Mouse (Mus musculus): Measurements from ENCODE around the gene Mum1. TPM values are rescaled to one million over a fixed set of nuclear protein-coding genes. Genes with fewer than 3 reads are reported as not detected.

Gene Mum1
- total and polyA plus RNA-seq, 2 experiments from 2014 or later, result 50.4 to 60.7 TPM

DNA sequence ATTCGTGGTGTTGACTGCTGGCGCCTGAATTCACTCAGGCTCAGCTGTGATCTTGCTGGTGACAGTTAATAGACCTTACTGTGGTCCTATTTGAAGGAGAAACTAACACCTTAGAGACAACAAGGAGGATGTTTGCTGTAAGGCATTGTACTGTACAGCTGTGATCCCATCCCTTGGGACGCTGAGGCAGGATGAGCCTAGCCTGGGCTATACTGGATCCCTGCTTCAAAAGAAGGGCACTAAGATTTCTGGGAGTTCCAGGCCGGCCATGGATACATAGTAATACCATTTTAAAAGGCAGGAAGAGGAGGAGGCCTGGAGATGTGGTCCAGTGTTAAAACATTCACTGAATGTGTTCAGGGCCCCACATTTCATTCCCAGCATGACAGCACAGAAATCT, 24.3 kb downstream of the Mum1 start:
- Histone ChIP-seq H3K9me3 (ENCODE audit: low read length) (no peaks in the 10 kb centered on the region), H3K27ac (ENCODE audit: low read depth, low read length) (no peak overlapping the region), H3K27me3 (ENCODE audit: insufficient read depth, low read length) (no peaks in the 10 kb centered on the region), H3K4me2 (ENCODE audit: low read depth) (peak overlapping the region; percentile 94; the same call in 1 of the 2 replicates), H3K9ac (no peak overlapping the region), H3K4me1 (ENCODE audit: insufficient read depth) (0 out of 2 replicates have a peak, but pooled peaks cover 13% of the 10 kb centered on the region), H3K36me3 (ENCODE audit: insufficient read depth) (peaks cover 30% of the 10 kb centered on the region), H3K4me3 (ENCODE audit: low read depth, low read length) (no peak overlapping the region)
- 87% methylated on average over 4 of the region's 4 CpGs for WGBS
- no peak for TF ChIP-seq CTCF (IDR thresholded peaks at IDR 0.05; ENCODE audit: low read depth)
- DNase-seq (no peak), ATAC-seq (no peak)

DNA sequence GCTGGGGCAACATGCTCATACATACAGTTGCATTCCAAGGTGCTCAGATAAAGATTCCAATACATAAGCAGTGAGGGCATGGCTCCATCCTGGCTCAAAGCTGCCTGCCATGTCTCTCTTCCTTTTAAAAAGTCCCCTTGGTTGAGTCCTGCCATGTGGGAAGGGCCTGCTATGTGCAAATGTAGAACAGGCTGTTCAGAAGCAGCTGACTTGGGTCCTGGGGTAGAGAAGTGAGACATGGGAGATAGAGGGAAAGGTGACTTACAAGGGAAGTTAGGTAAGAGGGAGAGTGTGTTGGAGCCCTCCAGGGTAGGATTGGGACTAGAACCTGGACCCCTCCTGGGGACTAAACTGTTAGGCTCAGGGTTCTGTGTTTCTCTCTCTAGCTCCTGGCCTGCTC, 25.8 kb downstream of the Mum1 start:
- Histone ChIP-seq H3K27me3 (ENCODE audit: insufficient read depth, low read length) (no peaks in the 10 kb centered on the region), H3K27ac (ENCODE audit: low read depth, low read length) (no peak overlapping the region), H3K4me2 (ENCODE audit: low read depth) (no peak overlapping the region), H3K9ac (no peak overlapping the region), H3K4me1 (ENCODE audit: insufficient read depth) (0 out of 2 replicates have a peak, but pooled peaks cover 13% of the 10 kb centered on the region), H3K9me3 (ENCODE audit: low read length) (no peaks in the 10 kb centered on the region), H3K4me3 (ENCODE audit: low read depth, low read length) (no peak overlapping the region), H3K36me3 (ENCODE audit: insufficient read depth) (peaks cover 44% of the 10 kb centered on the region)
- ATAC-seq, result no peak
- TF ChIP-seq CTCF (IDR thresholded peaks at IDR 0.05; ENCODE audit: low read depth), result no peak
- DNase-seq, result no peak

DNA sequence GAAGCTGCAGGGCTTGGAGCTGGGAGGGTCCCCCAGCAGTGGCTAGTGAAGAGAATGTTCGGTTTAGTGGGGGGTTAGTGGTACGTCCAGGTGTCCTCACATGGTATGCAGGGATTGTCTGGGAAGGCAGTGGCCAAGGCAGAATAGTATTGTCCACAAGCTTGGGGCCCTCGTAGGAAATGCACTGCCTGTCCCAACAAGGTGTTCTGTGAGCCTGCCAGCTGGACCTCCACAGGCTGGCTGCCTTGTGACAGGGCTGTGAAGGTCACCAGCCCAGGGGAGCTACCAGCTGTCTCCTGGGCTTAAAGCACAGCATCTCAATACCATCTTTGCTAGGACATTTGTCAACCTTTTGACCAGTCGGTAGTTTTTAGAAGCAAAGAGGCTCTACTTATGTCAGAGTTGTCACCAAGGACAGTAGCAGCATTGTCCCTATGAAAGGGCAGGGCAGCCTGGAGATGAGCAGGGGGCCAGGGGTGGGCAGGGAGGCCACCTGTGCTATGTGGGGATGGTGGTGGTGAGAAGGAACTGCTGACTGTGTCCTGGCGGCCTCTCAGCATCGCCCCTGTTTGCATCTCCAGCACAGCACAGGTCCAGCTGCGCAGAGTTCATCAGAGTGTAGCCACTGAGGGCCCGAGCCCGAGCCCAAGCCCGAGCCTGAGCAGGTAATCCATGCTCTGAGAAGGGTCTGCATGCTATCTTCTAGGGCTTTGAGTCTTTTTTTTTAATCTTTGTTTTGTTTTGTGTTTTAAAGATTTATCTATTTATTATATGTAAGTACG, 26.4 kb downstream of the Mum1 start:
- no peak overlapping the region for H3K9ac ChIP-seq
- ATAC-seq, result no peak

DNA sequence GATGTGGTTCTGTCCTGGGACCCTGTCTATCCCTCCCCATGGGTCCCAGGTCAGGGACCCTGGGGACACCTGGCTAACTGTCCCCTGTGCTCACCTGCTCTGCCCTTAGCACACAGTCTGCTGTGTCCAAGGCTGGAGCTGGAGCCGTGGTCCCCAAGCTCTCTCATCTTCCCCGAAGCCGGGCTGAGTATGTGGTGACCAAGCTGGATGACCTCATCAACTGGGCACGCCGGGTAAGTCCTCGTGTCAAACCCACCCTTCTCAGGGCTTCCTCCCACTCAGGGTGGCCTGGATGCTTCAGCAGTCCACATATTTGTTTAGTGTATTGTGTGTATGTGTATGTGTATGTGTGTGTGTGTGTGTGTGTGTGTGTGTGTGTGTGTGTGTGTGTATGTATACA, 27.3 kb downstream of the Mum1 start:
- no peaks in the 10 kb centered on the region for H3K9me3 ChIP-seq (ENCODE audit: low read length)
- no peak overlapping the region for H3K4me3 ChIP-seq (ENCODE audit: low read depth, low read length)
- H3K36me3 ChIP-seq (ENCODE audit: insufficient read depth), result peaks cover 51% of the 10 kb centered on the region
- ATAC-seq (no peak), DNase-seq (no peak)
- H3K27ac ChIP-seq (ENCODE audit: low read depth, low read length), result no peak overlapping the region
- no peak overlapping the region for H3K4me2 ChIP-seq (ENCODE audit: low read depth)
- H3K9ac ChIP-seq, result no peak overlapping the region
- WGBS, result 86% methylated on average over 6 of the region's 6 CpGs
- no peak for TF ChIP-seq CTCF (IDR thresholded peaks at IDR 0.05; ENCODE audit: low read depth)
- no peaks in the 10 kb centered on the region for H3K27me3 ChIP-seq (ENCODE audit: insufficient read depth, low read length)
- H3K4me1 ChIP-seq (ENCODE audit: insufficient read depth), result 0 out of 2 replicates have a peak, but pooled peaks cover 13% of the 10 kb centered on the region

More for the DNA sequence above, 26.4 kb downstream of the Mum1 start:
- 90% methylated on average over 11 of the region's 11 CpGs for WGBS
- Histone ChIP-seq H3K27me3 (ENCODE audit: insufficient read depth, low read length) (no peaks in the 10 kb centered on the region), H3K27ac (ENCODE audit: low read depth, low read length) (no peak overlapping the region), H3K9me3 (ENCODE audit: low read length) (no peaks in the 10 kb centered on the region), H3K4me2 (ENCODE audit: low read depth) (no peak overlapping the region), H3K36me3 (ENCODE audit: insufficient read depth) (peaks cover 46% of the 10 kb centered on the region), H3K4me3 (ENCODE audit: low read depth, low read length) (no peak overlapping the region), H3K4me1 (ENCODE audit: insufficient read depth) (0 out of 2 replicates have a peak, but pooled peaks cover 13% of the 10 kb centered on the region)
- no peak for DNase-seq
- no peak for TF ChIP-seq CTCF (IDR thresholded peaks at IDR 0.05; ENCODE audit: low read depth)

DNA sequence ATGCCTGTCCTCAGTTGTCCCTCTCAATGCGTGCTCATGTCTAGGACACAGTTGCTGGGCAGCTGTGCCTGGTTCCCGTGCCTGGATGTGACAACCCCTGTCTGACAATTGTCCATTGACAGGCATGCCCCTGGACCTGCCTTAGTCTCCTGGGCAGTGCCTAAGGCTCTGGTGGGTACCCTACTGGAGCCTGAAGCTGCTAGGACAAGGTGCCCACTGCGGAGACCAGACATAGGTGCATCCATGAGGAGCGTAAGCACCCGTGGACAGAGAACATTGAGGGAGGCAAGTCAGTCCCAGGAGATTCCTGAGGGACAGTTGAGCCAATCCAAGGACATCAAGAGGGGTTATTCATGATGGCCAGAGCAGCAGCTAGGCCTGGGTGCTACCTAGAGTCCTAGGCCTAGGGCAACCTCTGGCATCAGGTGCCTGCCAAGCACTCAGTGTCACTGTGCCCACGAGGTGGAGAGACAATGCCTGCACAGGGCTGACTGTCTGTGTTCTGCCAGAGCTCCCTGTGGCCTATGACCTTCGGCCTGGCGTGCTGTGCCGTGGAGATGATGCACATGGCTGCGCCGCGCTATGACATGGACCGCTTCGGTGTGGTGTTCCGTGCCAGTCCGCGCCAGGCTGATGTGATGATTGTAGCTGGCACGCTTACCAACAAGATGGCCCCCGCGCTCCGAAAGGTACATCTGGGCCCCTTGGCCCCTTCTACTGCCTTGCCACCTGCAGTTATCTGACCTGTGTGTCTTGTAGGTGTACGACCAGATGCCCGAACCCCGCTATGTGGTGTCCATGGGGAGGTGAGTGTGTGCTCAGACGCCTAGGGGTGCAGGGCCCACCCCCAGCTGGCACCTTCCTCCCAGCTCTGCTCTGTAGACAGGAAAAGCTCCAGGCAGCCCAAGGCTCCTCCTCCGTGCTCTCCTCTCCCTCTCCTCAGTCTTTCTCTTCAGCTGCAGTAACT, 28.4 kb downstream of the Mum1 start:
- Histone ChIP-seq H3K9me3 (ENCODE audit: low read length) (no peaks in the 10 kb centered on the region), H3K36me3 (ENCODE audit: insufficient read depth) (peaks cover 51% of the 10 kb centered on the region), H3K4me2 (ENCODE audit: low read depth) (no peak overlapping the region), H3K9ac (no peak overlapping the region), H3K4me1 (ENCODE audit: insufficient read depth) (0 out of 2 replicates have a peak, but pooled peaks cover 13% of the 10 kb centered on the region), H3K27me3 (ENCODE audit: insufficient read depth, low read length) (no peaks in the 10 kb centered on the region), H3K4me3 (ENCODE audit: low read depth, low read length) (no peak overlapping the region), H3K27ac (ENCODE audit: low read depth, low read length) (no peak overlapping the region)
- DNase-seq (no peak), ATAC-seq (no peak)
- no peak for TF ChIP-seq CTCF (IDR thresholded peaks at IDR 0.05; ENCODE audit: low read depth)
- WGBS, result 94% methylated on average over 26 of the region's 26 CpGs

DNA sequence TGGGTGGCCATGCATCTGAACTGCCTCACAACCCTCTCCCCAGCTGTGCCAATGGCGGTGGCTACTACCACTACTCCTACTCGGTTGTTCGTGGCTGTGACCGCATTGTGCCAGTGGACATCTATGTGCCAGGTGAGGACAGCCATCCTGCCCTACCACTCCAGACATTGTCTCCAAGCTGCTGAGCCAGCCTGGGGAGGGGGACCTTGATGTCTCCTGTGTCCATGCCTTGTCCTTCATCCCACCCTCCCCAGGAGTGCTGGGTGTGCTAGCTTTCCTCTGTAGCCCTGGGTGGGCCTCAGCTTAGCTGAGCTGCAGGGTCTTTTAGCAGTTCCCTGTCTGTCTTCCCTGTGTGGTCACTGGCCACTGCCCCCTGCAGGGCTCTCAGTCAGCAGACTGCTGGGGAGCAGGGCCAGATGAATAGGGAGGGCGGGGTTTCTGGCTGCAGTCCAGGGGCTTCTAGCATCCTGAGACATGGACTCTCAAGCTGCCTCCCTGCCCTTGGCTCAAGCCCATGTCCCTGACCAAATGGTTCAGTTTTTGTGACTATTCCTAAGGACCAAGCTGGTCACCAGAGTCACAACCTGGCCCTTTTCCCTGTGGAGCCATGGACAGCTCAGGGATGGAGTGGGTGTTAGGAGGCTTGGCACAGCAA, 29.8 kb downstream of the Mum1 start:
- H3K4me3 ChIP-seq (ENCODE audit: low read depth, low read length), result no peak overlapping the region
- no peaks in the 10 kb centered on the region for H3K9me3 ChIP-seq (ENCODE audit: low read length)
- peaks cover 51% of the 10 kb centered on the region for H3K36me3 ChIP-seq (ENCODE audit: insufficient read depth)
- WGBS, result 81% methylated on average over 5 of the region's 5 CpGs
- H3K9ac ChIP-seq, result no peak overlapping the region
- ATAC-seq (no peak), DNase-seq (no peak)
- no peaks in the 10 kb centered on the region for H3K27me3 ChIP-seq (ENCODE audit: insufficient read depth, low read length)
- no peak; the same call in 1 of the 2 replicates for TF ChIP-seq CTCF (IDR thresholded peaks at IDR 0.05; ENCODE audit: low read depth)
- H3K4me2 ChIP-seq (ENCODE audit: low read depth), result no peak overlapping the region
- 0 out of 2 replicates have a peak, but pooled peaks cover 8% of the 10 kb centered on the region for H3K4me1 ChIP-seq (ENCODE audit: insufficient read depth)
- no peak overlapping the region for H3K27ac ChIP-seq (ENCODE audit: low read depth, low read length)

Measured in forebrain, postnatal 0 days (tissue).